Comparison of ENCODE assay signal across 8 mouse cellular contexts in the genomic region with DNA sequence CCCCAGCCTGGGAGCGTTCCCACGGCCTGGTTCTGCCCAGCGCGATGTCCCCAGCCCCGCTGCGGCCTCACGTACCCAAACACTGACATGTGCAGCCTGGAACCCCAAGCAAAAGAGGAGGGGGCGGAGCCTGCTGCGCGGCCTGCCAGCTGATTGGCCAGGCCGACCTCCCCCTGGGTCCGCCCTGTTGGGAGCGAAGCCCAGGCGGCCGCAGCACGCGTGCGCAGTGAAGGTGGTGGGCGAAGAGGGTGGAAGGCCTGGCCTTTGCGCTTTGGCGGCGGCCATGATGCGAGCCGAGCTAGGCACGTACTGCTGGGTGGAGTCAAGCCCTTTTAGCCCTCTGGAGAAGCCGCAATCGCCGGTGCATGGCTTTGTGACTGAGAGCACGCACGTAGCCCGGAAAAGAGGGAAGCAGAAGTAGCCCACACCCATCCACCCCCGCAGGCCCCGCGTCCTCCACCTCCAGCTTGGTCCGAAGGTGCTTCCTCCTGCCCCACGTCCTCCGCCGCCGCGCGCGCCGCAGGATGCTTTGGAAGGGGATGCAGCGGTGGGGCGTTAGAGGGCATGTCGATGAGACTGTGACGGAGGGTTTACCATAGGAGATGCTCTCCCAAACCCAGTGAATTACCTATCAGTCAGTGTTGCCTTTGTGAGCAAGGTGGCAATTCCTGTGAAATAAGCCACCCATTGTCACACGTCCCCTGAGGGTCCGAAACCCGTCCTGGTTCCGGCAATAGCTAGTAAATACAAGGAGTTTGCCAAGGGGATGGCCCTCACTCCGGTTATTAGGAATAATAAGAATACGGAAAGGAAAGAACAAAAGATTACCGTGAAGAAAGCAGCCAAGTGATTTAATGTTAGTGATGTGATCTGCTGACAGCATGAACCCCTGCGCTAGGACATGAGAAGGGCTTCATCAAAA. TPM values are rescaled to one million over a fixed set of nuclear protein-coding genes. Genes with fewer than 3 reads are reported as not detected.
DNase-seq lines count a peak whose midpoint lies in the region; ATAC-seq lines count a peak whose summit lies in the region.

No protein-coding gene starts in this region.

- peaks cover 26% of the 10 kb centered on the region for H3K4me1 ChIP-seq in forebrain, embryonic 10.5 days
- H3K4me1 ChIP-seq in heart, embryonic 16.5 days (ENCODE audit: control insufficient read depth, insufficient read depth, low read length), result no peaks in the 10 kb centered on the region
- peaks cover 14% of the 10 kb centered on the region for H3K4me1 ChIP-seq in liver, embryonic 15.5 days (replicated peaks)
- peaks cover 5% of the 10 kb centered on the region for H3K4me1 ChIP-seq in neural tube, embryonic 12.5 days

- ATAC-seq in heart, embryonic 16.5 days (replicated peaks; ENCODE audit: extremely low read depth, insufficient read depth, low FRiP score), result peak; percentile 99
- peak; percentile 98 for ATAC-seq in liver, embryonic 15.5 days (ENCODE audit: insufficient read depth)
- ATAC-seq in neural tube, embryonic 12.5 days (ENCODE audit: low FRiP score, low read depth), result peak; percentile 98

- H3K9ac ChIP-seq in heart, embryonic 16.5 days (ENCODE audit: low read length), result peak overlapping the region; percentile 85
- peak overlapping the region; percentile 71 for H3K9ac ChIP-seq in liver, embryonic 15.5 days
- peak overlapping the region; percentile 78 for H3K9ac ChIP-seq in neural tube, embryonic 12.5 days

- H3K27me3 ChIP-seq in forebrain, embryonic 10.5 days (ENCODE audit: poor library complexity, severe bottlenecking), result no peaks in the 10 kb centered on the region
- H3K27me3 ChIP-seq in heart, embryonic 16.5 days (ENCODE audit: control insufficient read depth, insufficient read depth, low read length), result no peaks in the 10 kb centered on the region
- no peaks in the 10 kb centered on the region for H3K27me3 ChIP-seq in liver, embryonic 15.5 days
- H3K27me3 ChIP-seq in neural tube, embryonic 12.5 days (replicated peaks), result no peaks in the 10 kb centered on the region

- H3K4me3 ChIP-seq in forebrain, embryonic 10.5 days, result peak overlapping the region; percentile 63
- H3K4me3 ChIP-seq in heart, embryonic 16.5 days (ENCODE audit: low read length), result peak overlapping the region; percentile 61
- H3K4me3 ChIP-seq in liver, embryonic 15.5 days (replicated peaks), result peak overlapping the region; percentile 69
- H3K4me3 ChIP-seq in neural tube, embryonic 12.5 days, result peak overlapping the region; percentile 46

- DNase-seq in CD8-positive naive resting alpha-beta T cell, adult 2 months (ENCODE audit: low read depth in 2 of 2, low spot score in 2 of 2), result peak; percentile 93 to 95
- peak; percentile 95 for DNase-seq in c-Kit-positive CD71-negative TER-119-negative erythroid progenitor cells, embryonic 14.5 days (ENCODE audit: low read depth)
- DNase-seq in forebrain, embryonic 10.5 days (ENCODE audit: extremely low spot score, low spot score), result peak; percentile 99
- peak; percentile 99 for DNase-seq in kidney, postnatal 36 days
- peak; percentile 95 for DNase-seq in telencephalon, adult 2 months (ENCODE audit: low read depth, low spot score)

- peak overlapping the region; percentile 98 for H3K27ac ChIP-seq in forebrain, embryonic 10.5 days
- H3K27ac ChIP-seq in heart, embryonic 16.5 days (ENCODE audit: low read length), result peak overlapping the region; percentile 98
- peak overlapping the region; percentile 86 for H3K27ac ChIP-seq in liver, embryonic 15.5 days (replicated peaks)
- peak overlapping the region; percentile 94 for H3K27ac ChIP-seq in neural tube, embryonic 12.5 days

- peak overlapping the region; percentile 94 for H3K4me2 ChIP-seq in heart, embryonic 16.5 days (ENCODE audit: low read depth, low read length)
- H3K4me2 ChIP-seq in liver, embryonic 15.5 days, result peak overlapping the region; percentile 92
- peak overlapping the region; percentile 86 for H3K4me2 ChIP-seq in neural tube, embryonic 12.5 days (replicated peaks)

- H3K36me3 ChIP-seq in forebrain, embryonic 10.5 days (replicated peaks), result peaks cover 29% of the 10 kb centered on the region
- H3K36me3 ChIP-seq in heart, embryonic 16.5 days (ENCODE audit: control insufficient read depth, insufficient read depth), result peaks cover 16% of the 10 kb centered on the region
- peaks cover 24% of the 10 kb centered on the region for H3K36me3 ChIP-seq in liver, embryonic 15.5 days (replicated peaks)
- H3K36me3 ChIP-seq in neural tube, embryonic 12.5 days, result peaks cover 17% of the 10 kb centered on the region; the same call in 1 of the 2 replicates

- no peaks in the 10 kb centered on the region for H3K9me3 ChIP-seq in forebrain, embryonic 10.5 days
- no peaks in the 10 kb centered on the region for H3K9me3 ChIP-seq in heart, embryonic 16.5 days (replicated peaks; ENCODE audit: control insufficient read depth, low read length)
- no peaks in the 10 kb centered on the region for H3K9me3 ChIP-seq in liver, embryonic 15.5 days (replicated peaks)
- no peaks in the 10 kb centered on the region for H3K9me3 ChIP-seq in neural tube, embryonic 12.5 days

- 6% methylated on average over 55 of the region's 55 CpGs for WGBS in forebrain, embryonic 10.5 days
- WGBS in heart, embryonic 16.5 days, result 6% methylated on average over 54 of the region's 55 CpGs
- 6% methylated on average over 55 of the region's 55 CpGs for WGBS in liver, embryonic 15.5 days (ENCODE audit: insufficient replicate concordance)
- WGBS in neural tube, embryonic 12.5 days, result 5% methylated on average over 54 of the region's 55 CpGs

RNA-seq across cellular contexts. Expression of gene Lrp2bp, which starts 0.9 kb away (rescaled TPM):
- polyA plus RNA-seq in forebrain, embryonic 10.5 days (2016; fragmentation: Nextera tagmentation; extraction: Ambion mirVana), result 0.17 and 0.42 TPM in 2 replicates
- 0.76 and 1.3 TPM in 2 replicates for polyA plus RNA-seq in heart, embryonic 16.5 days (2015; fragmentation: Nextera tagmentation; extraction: Ambion mirVana)
- 0.08 and 0.10 TPM in 2 replicates for polyA plus RNA-seq in liver, embryonic 15.5 days (2015; fragmentation: Nextera tagmentation; extraction: Ambion mirVana)
- 0.09 and 0.31 TPM in 2 replicates for polyA plus RNA-seq in neural tube, embryonic 12.5 days (2016; fragmentation: Nextera tagmentation; extraction: Ambion mirVana)

RNA-seq across cellular contexts. Expression of gene Ankrd37, which starts 5.5 kb away (rescaled TPM):
- 15.2 and 17.8 TPM in 2 replicates for polyA plus RNA-seq in forebrain, embryonic 10.5 days (2016; fragmentation: Nextera tagmentation; extraction: Ambion mirVana)
- 24.7 and 26.1 TPM in 2 replicates for polyA plus RNA-seq in heart, embryonic 16.5 days (2015; fragmentation: Nextera tagmentation; extraction: Ambion mirVana)
- 4.9 and 5.7 TPM in 2 replicates for polyA plus RNA-seq in liver, embryonic 15.5 days (2015; fragmentation: Nextera tagmentation; extraction: Ambion mirVana)
- polyA plus RNA-seq in neural tube, embryonic 12.5 days (2016; fragmentation: Nextera tagmentation; extraction: Ambion mirVana), result 18.5 and 23.5 TPM in 2 replicates

RNA-seq across cellular contexts. Expression of gene Ufsp2, which starts 24.7 kb away (rescaled TPM):
- 58.5 and 64.4 TPM in 2 replicates for polyA plus RNA-seq in forebrain, embryonic 10.5 days (2016; fragmentation: Nextera tagmentation; extraction: Ambion mirVana)
- polyA plus RNA-seq in heart, embryonic 16.5 days (2015; fragmentation: Nextera tagmentation; extraction: Ambion mirVana), result 46.6 and 51.2 TPM in 2 replicates
- 27.9 and 34.2 TPM in 2 replicates for polyA plus RNA-seq in liver, embryonic 15.5 days (2015; fragmentation: Nextera tagmentation; extraction: Ambion mirVana)
- 55.8 and 61.4 TPM in 2 replicates for polyA plus RNA-seq in neural tube, embryonic 12.5 days (2016; fragmentation: Nextera tagmentation; extraction: Ambion mirVana)

RNA-seq across cellular contexts. Expression of gene 1700029J07Rik, which starts 25.0 kb away (rescaled TPM):
- 3.7 and 4.2 TPM in 2 replicates for polyA plus RNA-seq in forebrain, embryonic 10.5 days (2016; fragmentation: Nextera tagmentation; extraction: Ambion mirVana)
- polyA plus RNA-seq in heart, embryonic 16.5 days (2015; fragmentation: Nextera tagmentation; extraction: Ambion mirVana), result 3.1 and 3.8 TPM in 2 replicates
- polyA plus RNA-seq in liver, embryonic 15.5 days (2015; fragmentation: Nextera tagmentation; extraction: Ambion mirVana), result 0.37 and 0.52 TPM in 2 replicates
- polyA plus RNA-seq in neural tube, embryonic 12.5 days (2016; fragmentation: Nextera tagmentation; extraction: Ambion mirVana), result 3.3 and 3.7 TPM in 2 replicates

Comparison
In these comparisons a context has a peak if more than half of its experiments do, and no peak if none do; other contexts are left out.
1. Peak in every context shown above with its lines: DNase-seq, ATAC-seq, H3K4me3 ChIP-seq and H3K27ac ChIP-seq.